Mouse (Mus musculus) MEL (cell line): ENCODE data around the gene Axl. TPM values are rescaled to one million over a fixed set of nuclear protein-coding genes. Genes with fewer than 3 reads are reported as not detected.

Experiments
- DNase-seq: peaks from one replicate; pipeline ENCODE4 v3.0.0; 2011; ENCODE audit warnings: low read depth, low spot score
- H3K27ac ChIP-seq: 2 replicates; pipeline ENCODE4 v1.5.1; 2012; ENCODE audit warnings: low read depth, mild to moderate bottlenecking, control low read depth, low read length, moderate library complexity; ENCODE audit not compliant: control insufficient read depth
- H3K27me3 ChIP-seq, 2 experiments: fragments of 150-350 bp in 1 of 2; sonication (generic) in 1 of 2; 2 replicates each; pipeline ENCODE4 v1.6.1; 2012; ENCODE audit warnings: low read length in 2 of 2, mild to moderate bottlenecking in 2 of 2, improper control_type of control experiment in 1 of 2, moderate library complexity in 1 of 2; ENCODE audit not compliant: insufficient read depth in 2 of 2, control insufficient read depth in 1 of 2
- H3K36me3 ChIP-seq, 2 experiments: 2 replicates each; pipeline ENCODE4 v1.6.1; 2012 to 2014; ENCODE audit warnings: low read length in 2 of 2, improper control_type of control experiment in 1 of 2, inconsistent platforms in 1 of 2, mild to moderate bottlenecking in 1 of 2; ENCODE audit not compliant: insufficient read depth in 2 of 2, control insufficient read depth in 1 of 2
- H3K4me1 ChIP-seq, 2 experiments: fragments of 150-350 bp in 1 of 2; sonication (generic) in 1 of 2; 2 replicates each; pipeline ENCODE4 v1.6.1; 2012; ENCODE audit warnings: low read length in 2 of 2, improper control_type of control experiment in 1 of 2, mild to moderate bottlenecking in 1 of 2; ENCODE audit not compliant: insufficient read depth in 2 of 2, control insufficient read depth in 1 of 2
- H3K4me3 ChIP-seq, 2 experiments: fragments of 150-350 bp in 1 of 2; sonication (generic) in 1 of 2; 2 replicates each; pipeline ENCODE4 v1.5.1; 2012; ENCODE audit warnings: low read depth in 2 of 2, low read length in 2 of 2, mild to moderate bottlenecking in 2 of 2, moderate library complexity in 2 of 2, control low read depth in 1 of 2, improper control_type of control experiment in 1 of 2; ENCODE audit not compliant: control insufficient read depth in 1 of 2, insufficient read depth in 1 of 2
- H3K79me2 ChIP-seq: 2 replicates; pipeline ENCODE4 v1.6.1; 2012; ENCODE audit warnings: mild to moderate bottlenecking, low read length, moderate library complexity; ENCODE audit not compliant: control insufficient read depth, poor library complexity, insufficient read depth
- H3K9ac ChIP-seq: 2 replicates; pipeline ENCODE4 v1.6.1; 2012; ENCODE audit warnings: low read depth, mild to moderate bottlenecking, control low read depth, low read length, moderate library complexity; ENCODE audit not compliant: control insufficient read depth, poor library complexity, severe bottlenecking
- H3K9me3 ChIP-seq: fragments of 150-350 bp; sonication (generic); replicated peaks from 2 replicates; pipeline ENCODE4 v1.6.1; 2012; ENCODE audit warnings: mild to moderate bottlenecking, low read length, improper control_type of control experiment, moderate library complexity; ENCODE audit not compliant: insufficient read depth
- BHLHE40 ChIP-seq: IDR thresholded peaks from 2 replicates; pipeline ENCODE4 v1.6.1; 2012; ENCODE audit warnings: low read depth, mild to moderate bottlenecking, inconsistent platforms, low read length, improper control_type of control experiment, borderline replicate concordance
- CHD1 ChIP-seq: IDR thresholded peaks from 2 replicates; pipeline ENCODE4 v1.6.1; 2012; ENCODE audit warnings: low read depth, mild to moderate bottlenecking, inconsistent platforms, low read length, improper control_type of control experiment
- CHD2 ChIP-seq: IDR thresholded peaks from 2 replicates; pipeline ENCODE4 v1.6.1; 2011; ENCODE audit warnings: low read length, improper control_type of control experiment
- CTCF ChIP-seq, 3 experiments: IDR thresholded peaks in 2 of 3; conservative IDR thresholded peaks in 1 of 3; 2 replicates each; pipeline ENCODE4 v1.5.1; 2011 to 2012; ENCODE audit warnings: low read length in 3 of 3, low read depth in 2 of 3, mild to moderate bottlenecking in 2 of 3, improper control_type of control experiment in 1 of 3, inconsistent platforms in 1 of 3, mixed read lengths in 1 of 3, moderate library complexity in 1 of 3; ENCODE audit not compliant: control insufficient read depth in 1 of 3, insufficient read depth in 1 of 3, poor library complexity in 1 of 3, severe bottlenecking in 1 of 3
- ELF1 ChIP-seq: IDR thresholded peaks from 2 replicates; pipeline ENCODE4 v1.6.1; 2014; ENCODE audit warnings: low read depth, mild to moderate bottlenecking, inconsistent platforms, low read length, improper control_type of control experiment, moderate library complexity
- EP300 ChIP-seq, 2 experiments: IDR thresholded peaks; 2 replicates each; pipeline ENCODE4 v1.6.1; 2011; ENCODE audit warnings: improper control_type of control experiment in 2 of 2, low read length in 2 of 2, low read depth in 1 of 2, mild to moderate bottlenecking in 1 of 2
- ETS1 ChIP-seq: IDR thresholded peaks from 2 replicates; pipeline ENCODE4 v1.6.1; 2012; ENCODE audit warnings: low read depth, mild to moderate bottlenecking, inconsistent platforms, low read length, improper control_type of control experiment, moderate library complexity
- KAT2A ChIP-seq: conservative IDR thresholded peaks from 2 replicates; pipeline ENCODE4 v1.6.1; 2012; ENCODE audit warnings: low read depth, low read length, improper control_type of control experiment, inconsistent platforms
- MAX ChIP-seq: IDR thresholded peaks from 2 replicates; pipeline ENCODE4 v1.6.1; 2011; ENCODE audit warnings: low read length, improper control_type of control experiment
- MYB ChIP-seq: IDR thresholded peaks from 2 replicates; pipeline ENCODE4 v1.6.1; 2011; ENCODE audit warnings: mild to moderate bottlenecking, low read depth, low read length, improper control_type of control experiment
- NELFE ChIP-seq: IDR thresholded peaks from 2 replicates; pipeline ENCODE4 v1.6.1; 2011; ENCODE audit warnings: low read depth, low read length, improper control_type of control experiment
- NRF1 ChIP-seq: IDR thresholded peaks from 2 replicates; pipeline ENCODE4 v1.6.1; 2014; ENCODE audit warnings: low read depth, mild to moderate bottlenecking, inconsistent platforms, low read length, improper control_type of control experiment, moderate library complexity; ENCODE audit not compliant: poor library complexity, insufficient read depth, severe bottlenecking
- POLR2A ChIP-seq, 2 experiments: IDR thresholded peaks; 2 replicates each; pipeline ENCODE4 v1.6.1; 2011 to 2012; ENCODE audit warnings: low read length in 2 of 2, mild to moderate bottlenecking in 2 of 2, control low read depth in 1 of 2, improper control_type of control experiment in 1 of 2, low read depth in 1 of 2, moderate library complexity in 1 of 2; ENCODE audit not compliant: control insufficient read depth in 1 of 2, insufficient read depth in 1 of 2, poor library complexity in 1 of 2
- POLR2AphosphoS5 ChIP-seq: IDR thresholded peaks from 2 replicates; pipeline ENCODE4 v1.6.1; 2012; ENCODE audit warnings: low read depth, borderline replicate concordance, mild to moderate bottlenecking, inconsistent platforms, low read length, moderate library complexity, mixed read lengths
- RAD21 ChIP-seq: IDR thresholded peaks from 2 replicates; pipeline ENCODE4 v1.6.1; 2011; ENCODE audit warnings: mild to moderate bottlenecking, low read depth, low read length, improper control_type of control experiment
- SIN3A ChIP-seq: IDR thresholded peaks from 2 replicates; pipeline ENCODE4 v1.6.1; 2012; ENCODE audit warnings: low read length, improper control_type of control experiment, inconsistent platforms
- SMC3 ChIP-seq: IDR thresholded peaks from 2 replicates; pipeline ENCODE4 v1.6.1; 2011; ENCODE audit warnings: low read depth, low read length, improper control_type of control experiment
- TCF12 ChIP-seq: IDR thresholded peaks from 2 replicates; pipeline ENCODE4 v1.6.1; 2014; ENCODE audit warnings: low read depth, mild to moderate bottlenecking, inconsistent platforms, low read length, improper control_type of control experiment, moderate library complexity
- UBTF ChIP-seq: IDR thresholded peaks from 2 replicates; pipeline ENCODE4 v1.6.1; 2012; ENCODE audit warnings: low read depth, mild to moderate bottlenecking, inconsistent platforms, low read length, improper control_type of control experiment, moderate library complexity, borderline replicate concordance; ENCODE audit not compliant: insufficient read depth
- USF1 ChIP-seq: IDR thresholded peaks from 2 replicates; pipeline ENCODE4 v1.6.1; 2014; ENCODE audit warnings: low read depth, mild to moderate bottlenecking, inconsistent platforms, low read length, improper control_type of control experiment, moderate library complexity
- USF2 ChIP-seq, 2 experiments: IDR thresholded peaks; 2 replicates each; pipeline ENCODE4 v1.6.1; 2011 to 2012; ENCODE audit warnings: improper control_type of control experiment in 2 of 2, low read length in 2 of 2, borderline replicate concordance in 1 of 2, inconsistent platforms in 1 of 2, low read depth in 1 of 2, mild to moderate bottlenecking in 1 of 2; ENCODE audit not compliant: insufficient read depth in 1 of 2
- ZC3H11A ChIP-seq: IDR thresholded peaks from 2 replicates; pipeline ENCODE4 v1.6.1; 2012; ENCODE audit warnings: low read depth, mild to moderate bottlenecking, inconsistent platforms, low read length, improper control_type of control experiment
- ZKSCAN1 ChIP-seq: IDR thresholded peaks from 2 replicates; pipeline ENCODE4 v1.6.1; 2012; ENCODE audit warnings: low read depth, mild to moderate bottlenecking, inconsistent platforms, low read length, improper control_type of control experiment, moderate library complexity
- ZMIZ1 ChIP-seq: IDR thresholded peaks from 2 replicates; pipeline ENCODE4 v1.6.1; 2012; ENCODE audit warnings: low read depth, mild to moderate bottlenecking, inconsistent platforms, low read length, improper control_type of control experiment, moderate library complexity
- ZNF384 ChIP-seq: IDR thresholded peaks from 2 replicates; pipeline ENCODE4 v1.6.1; 2012; ENCODE audit warnings: low read depth, mild to moderate bottlenecking, inconsistent platforms, low read length, improper control_type of control experiment
- polyA plus RNA-seq, 2 experiments: library from polyadenylated mRNA; stranded (reverse) in 1 of 2; unstranded in 1 of 2; fragments of >175 nt in 1 of 2; fragments of >200 nt in 1 of 2; gene quantifications; 2 replicates each; pipeline versions ENCODE4 v1.2.1 to v1.2.4; 2012; ENCODE audit warnings: low replicate concordance in 2 of 2, low read depth in 1 of 2; ENCODE audit not compliant: insufficient read length in 2 of 2, insufficient read depth in 1 of 2, missing spikeins in 1 of 2
- total RNA-seq: library from RNA; depleted of rRNA; stranded (reverse); fragments of 300-350 nt; gene quantifications from 2 replicates; pipeline ENCODE4 v1.2.3, GENCODE M21; 2012

The Axl gene
- total and polyA plus RNA-seq, 3 experiments: 0.19 TPM; not detected in 2

DNA sequence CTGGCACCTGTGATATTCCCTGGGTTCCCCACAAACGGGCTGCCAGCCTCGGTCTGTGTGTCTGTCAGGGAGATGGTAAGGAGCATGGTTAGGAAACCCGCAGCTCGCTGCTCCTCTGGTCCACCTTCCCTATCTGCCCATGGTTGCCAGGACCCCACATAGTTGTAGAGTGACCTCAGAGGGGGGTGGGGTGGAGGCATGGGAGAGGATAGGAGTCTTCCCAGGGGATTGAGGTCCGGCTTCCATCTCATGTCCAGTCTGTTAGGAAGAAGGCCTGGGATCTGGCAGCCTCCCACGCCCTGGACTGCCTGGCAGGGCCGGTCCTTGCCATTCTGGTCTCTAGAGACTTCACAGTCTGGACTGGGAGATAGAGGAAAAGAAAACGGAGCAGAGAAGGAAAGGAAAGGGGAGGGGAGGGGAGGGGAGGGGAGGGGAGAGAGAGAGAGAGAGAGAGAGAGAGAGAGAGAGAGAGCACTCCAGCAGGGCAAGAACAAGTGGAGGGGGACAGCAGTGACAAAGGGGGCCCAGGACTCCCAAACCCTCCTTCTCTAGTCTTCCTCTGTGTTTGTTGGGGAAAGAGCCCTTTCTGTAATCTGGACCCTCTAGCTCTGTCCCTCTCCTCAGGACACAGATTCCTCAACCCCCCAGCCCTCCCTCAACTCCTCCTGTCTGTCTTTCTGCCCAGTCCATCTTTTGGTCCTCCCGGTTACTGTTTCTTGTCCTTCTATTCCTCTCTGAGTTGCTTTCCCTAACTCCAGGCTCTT, 867 bp downstream of the Axl start:
- H3K9ac ChIP-seq: no peak overlapping the region
- DNase-seq: no peak
- no peak overlapping the region for H3K27ac ChIP-seq
- H3K4me3 ChIP-seq: no peak overlapping the region
- no peaks in the 10 kb centered on the region for H3K9me3 ChIP-seq
- H3K36me3 ChIP-seq: no peaks in the 10 kb centered on the region
- H3K79me2 ChIP-seq: no peaks in the 10 kb centered on the region
- TF ChIP-seq POLR2AphosphoS5 (no peak), MYB (no peak), BHLHE40 (no peak), SIN3A (no peak), ZKSCAN1 (no peak), ETS1 (no peak), NELFE (no peak), USF1 (no peak), UBTF (no peak), CTCF (IDR thresholded peaks at IDR 0.05 in 2 of 3, conservative IDR thresholded peaks at IDR 0.05 in 1 of 3; ENCODE audit: control insufficient read depth in 1 of 3, insufficient read depth in 1 of 3, low read depth in 2 of 3, low read length in 3 of 3, poor library complexity in 1 of 3, severe bottlenecking in 1 of 3) (no peak), NRF1 (no peak), ZMIZ1 (no peak), CHD1 (no peak), CHD2 (no peak)
- H3K4me1 ChIP-seq: no peaks in the 10 kb centered on the region
- peaks cover 0 to 1% of the 10 kb centered on the region in 2 experiments; a peak in 1 of 4 replicates for H3K27me3 ChIP-seq

DNA sequence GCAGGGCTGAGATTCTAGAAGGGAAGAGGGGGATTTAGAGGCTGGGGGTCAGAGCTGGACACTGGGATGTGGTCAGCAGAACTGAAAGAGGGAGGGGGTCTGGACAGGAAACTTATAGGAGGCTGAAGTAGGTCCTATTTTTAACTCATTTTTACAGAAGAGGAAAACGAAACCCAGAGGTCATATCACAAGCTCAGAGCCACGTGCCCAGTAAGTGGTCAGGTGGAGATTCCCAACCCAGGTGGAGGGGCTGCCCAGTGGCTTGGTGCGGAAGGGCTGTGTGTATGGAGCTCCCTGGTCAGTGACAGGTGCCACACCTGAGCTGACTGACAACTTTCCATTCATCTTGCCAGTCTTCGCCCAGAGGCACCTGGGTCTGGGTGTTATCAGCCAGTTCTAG, 1.5 kb downstream of the Axl start:
- no peaks in the 10 kb centered on the region for H3K27me3 ChIP-seq
- TF ChIP-seq MAX: no peak
- no peak for TF ChIP-seq KAT2A
- TF ChIP-seq ELF1: no peak
- no peak for TF ChIP-seq TCF12
- no peak for TF ChIP-seq UBTF
- no peak for TF ChIP-seq SMC3
- TF ChIP-seq ZMIZ1: no peak
- TF ChIP-seq NRF1: no peak
- TF ChIP-seq SIN3A: no peak
- no peak for TF ChIP-seq CHD1
- no peak for TF ChIP-seq MYB
- no peak for TF ChIP-seq POLR2A (IDR thresholded peaks at IDR 0.05; ENCODE audit: control insufficient read depth in 1 of 2, insufficient read depth in 1 of 2, low read depth in 1 of 2, low read length in 2 of 2, poor library complexity in 1 of 2)
- no peak for TF ChIP-seq ZC3H11A
- no peak for TF ChIP-seq RAD21
- no peak for TF ChIP-seq EP300 (IDR thresholded peaks at IDR 0.05; ENCODE audit: low read depth in 1 of 2, low read length in 2 of 2)
- TF ChIP-seq ZNF384: no peak
- TF ChIP-seq USF2 (IDR thresholded peaks at IDR 0.05; ENCODE audit: borderline replicate concordance in 1 of 2, insufficient read depth in 1 of 2, low read depth in 1 of 2, low read length in 2 of 2): no peak
- H3K4me1 ChIP-seq: no peaks in the 10 kb centered on the region
- no peak overlapping the region for H3K9ac ChIP-seq
- H3K4me3 ChIP-seq: no peak overlapping the region
- H3K9me3 ChIP-seq: no peaks in the 10 kb centered on the region
- H3K36me3 ChIP-seq: no peaks in the 10 kb centered on the region
- H3K27ac ChIP-seq: no peak overlapping the region
- no peak for DNase-seq
- no peaks in the 10 kb centered on the region for H3K79me2 ChIP-seq
